Mouse (Mus musculus): ENCODE results near the gene Pex7.

Pex7 gene

DNA sequence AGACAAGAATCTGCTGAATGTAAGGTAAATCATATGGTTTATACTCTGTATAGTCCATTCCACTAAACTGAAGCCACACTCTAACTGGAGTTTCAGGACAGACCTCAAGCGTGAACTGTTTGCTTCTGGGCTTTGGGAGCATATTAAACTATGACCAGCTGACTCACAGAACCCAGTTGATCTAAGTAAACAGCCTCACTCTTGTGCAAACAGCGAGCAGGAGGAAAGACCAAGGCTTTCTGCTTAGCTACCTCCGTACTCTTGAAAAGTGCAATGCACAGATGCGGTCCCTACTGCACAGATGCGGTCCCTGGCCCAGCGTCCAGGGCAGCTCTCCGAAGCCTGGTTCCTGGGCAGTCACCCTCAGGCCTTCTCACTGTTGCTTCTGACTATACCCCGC is 30.2 kb downstream of the Pex7 start:
- DNase-seq (ENCODE audit: low read depth, low spot score), result no peak

DNA sequence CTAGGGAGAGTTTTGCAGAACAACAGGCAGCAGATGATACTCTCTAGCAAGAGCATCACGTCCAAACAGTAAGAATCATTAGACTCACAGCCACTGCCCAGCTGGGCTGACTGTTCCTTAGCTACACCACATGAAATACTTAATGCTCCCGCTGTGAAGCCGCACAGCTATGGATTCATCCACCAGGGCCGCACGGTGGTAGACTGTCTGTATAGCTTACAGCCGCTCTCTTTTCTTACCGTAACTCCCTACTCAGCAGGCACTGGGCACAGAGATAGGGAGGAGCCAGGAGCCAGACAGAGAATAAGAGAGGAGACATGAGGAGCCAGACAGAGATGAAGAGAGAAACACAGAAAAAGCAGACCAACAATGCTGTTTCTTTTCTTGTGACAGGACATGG is 30.8 kb downstream of the Pex7 start:
- no peak for DNase-seq (ENCODE audit: low read depth, low spot score)

GRCm38 (mm10) chr10:19875346-19875745 is 32.1 kb downstream of the Pex7 start:
- DNase-seq (ENCODE audit: low read depth, low spot score), result no peak

- DNase-seq (ENCODE audit: low read depth, low spot score), result no peak
These were observed 51.7 kb downstream of the Pex7 start for GRCm38 (mm10) chr10:19855597-19856306.

DNA sequence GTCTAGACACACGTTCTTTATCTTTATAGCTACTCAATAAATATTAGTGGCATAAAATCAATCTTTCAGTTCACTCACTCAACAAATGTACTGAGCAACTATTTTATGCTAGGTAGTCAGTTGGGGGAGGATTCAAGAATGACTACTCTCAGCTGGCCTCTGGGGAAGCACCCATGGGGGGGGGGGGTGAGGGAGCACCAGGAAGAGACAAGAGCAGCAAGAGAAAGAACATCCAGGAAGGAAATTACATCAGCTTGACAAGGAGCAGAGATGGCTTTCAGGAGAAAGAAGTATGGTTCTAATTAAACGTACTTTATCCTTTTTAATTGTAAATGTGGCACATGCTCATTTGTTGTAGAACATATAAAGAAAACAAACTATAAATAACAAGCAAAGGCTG is 53.9 kb downstream of the Pex7 start:
- no peak for DNase-seq (ENCODE audit: low read depth, low spot score)

DNA sequence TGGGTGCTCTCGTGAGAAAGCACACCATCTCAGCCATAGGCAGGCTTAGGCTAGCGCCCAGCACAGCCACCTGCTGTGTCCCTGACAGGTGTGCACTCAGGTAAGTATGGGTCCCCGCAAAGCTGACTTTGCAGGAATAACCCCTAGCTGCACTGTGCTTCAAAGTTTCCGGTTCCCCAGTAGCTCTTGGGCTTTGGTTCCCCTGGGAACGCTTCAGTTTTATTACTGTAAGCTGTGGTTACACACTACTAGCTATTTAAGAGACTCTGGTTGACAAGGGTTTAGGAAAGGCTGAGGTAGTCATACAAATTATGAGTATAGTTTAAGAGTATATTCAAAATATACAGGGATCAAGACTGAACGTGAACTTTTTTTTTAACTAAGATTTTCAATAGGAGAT is 54.7 kb downstream of the Pex7 start:
- no peak for DNase-seq (ENCODE audit: low read depth, low spot score)

DNA sequence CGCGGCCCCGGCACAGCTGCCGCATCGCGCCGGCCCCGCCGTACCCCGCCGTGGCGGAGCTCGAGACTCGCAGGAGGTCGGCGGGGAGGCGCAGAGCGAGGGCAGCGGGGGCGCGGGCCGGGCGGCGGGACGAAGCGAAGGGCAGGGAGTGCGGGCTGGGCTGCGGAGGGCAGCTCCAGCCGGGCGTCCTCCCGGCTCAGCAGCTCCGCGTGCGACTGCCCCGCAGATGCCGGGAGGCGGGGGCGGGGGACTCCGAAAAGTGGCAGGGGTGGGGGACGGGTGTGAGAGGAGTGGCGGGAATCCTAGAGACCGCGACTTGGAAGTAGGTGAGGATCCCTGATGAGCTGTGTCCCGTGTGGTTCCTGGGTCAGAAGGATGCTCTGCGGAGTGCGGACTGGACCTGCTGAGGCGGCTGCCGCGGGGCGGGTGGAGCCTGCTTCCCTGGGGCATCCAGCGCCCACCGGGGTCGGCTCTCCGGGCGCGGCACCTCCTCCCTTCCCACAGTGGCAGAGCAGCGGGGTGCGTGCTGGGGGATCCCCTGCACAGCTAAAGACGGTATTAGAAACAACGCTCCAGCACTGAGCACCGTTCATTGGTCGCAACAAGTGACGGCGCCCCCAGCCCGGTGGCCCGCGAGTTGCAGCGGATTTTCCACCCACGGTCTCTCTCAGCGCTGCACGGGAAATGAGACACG is 56.3 kb downstream of the Pex7 start, which contains the start of gene Slc35d3:
Gene Slc35d3 (minus strand): TSS at position 462 of the 694 bp plus-strand sequence.
- no peak for DNase-seq (ENCODE audit: low read depth, low spot score)

- no peak for DNase-seq (ENCODE audit: low read depth, low spot score)
These were observed 56.9 kb downstream of the Pex7 start for GRCm38 (mm10) chr10:19850544-19850997.

- DNase-seq (ENCODE audit: low read depth, low spot score), result no peak
These were observed 57.6 kb downstream of the Pex7 start for GRCm38 (mm10) chr10:19849771-19850365.

DNA sequence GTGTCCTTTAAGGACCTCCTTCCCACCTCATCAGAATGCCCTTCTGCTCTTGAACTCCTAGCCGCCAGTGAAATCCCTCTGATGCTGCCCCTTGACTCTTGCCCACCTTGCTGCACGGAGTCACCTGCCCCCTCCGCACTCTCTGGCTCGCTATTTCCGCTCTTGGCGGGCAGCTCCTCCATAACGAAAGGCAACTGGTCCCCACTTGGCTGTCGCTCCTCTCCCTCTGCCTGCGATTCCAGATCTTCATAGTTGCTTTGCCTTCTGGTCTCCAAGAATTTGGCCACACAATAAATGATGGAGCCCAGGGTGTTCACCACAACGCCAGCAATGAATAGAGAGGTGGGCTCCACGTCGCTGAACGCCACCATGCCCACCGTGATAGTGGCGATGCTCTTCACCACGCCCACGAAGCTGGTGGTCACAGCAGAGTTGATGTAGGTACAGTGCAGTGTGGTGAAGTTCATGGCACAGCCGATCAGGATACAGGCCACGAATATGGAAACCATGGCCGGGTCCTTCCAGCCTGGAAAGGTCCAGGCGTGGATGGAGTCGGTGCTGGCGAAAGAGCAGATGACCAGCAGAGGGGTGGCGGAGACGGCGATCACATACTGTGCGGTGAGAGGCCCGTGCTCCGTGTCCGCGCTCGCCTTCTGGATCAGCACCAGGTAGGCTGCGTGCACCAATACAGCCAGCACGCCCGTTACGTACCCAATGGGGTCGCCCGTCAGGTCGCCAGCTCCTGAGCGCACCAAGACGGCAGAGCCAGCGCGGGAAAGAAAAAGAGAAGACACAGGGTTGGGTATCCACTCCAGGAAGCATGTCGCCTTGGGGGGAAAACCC is 58.3 kb downstream of the Pex7 start:
- no peak for DNase-seq (ENCODE audit: low read depth, low spot score)

DNA sequence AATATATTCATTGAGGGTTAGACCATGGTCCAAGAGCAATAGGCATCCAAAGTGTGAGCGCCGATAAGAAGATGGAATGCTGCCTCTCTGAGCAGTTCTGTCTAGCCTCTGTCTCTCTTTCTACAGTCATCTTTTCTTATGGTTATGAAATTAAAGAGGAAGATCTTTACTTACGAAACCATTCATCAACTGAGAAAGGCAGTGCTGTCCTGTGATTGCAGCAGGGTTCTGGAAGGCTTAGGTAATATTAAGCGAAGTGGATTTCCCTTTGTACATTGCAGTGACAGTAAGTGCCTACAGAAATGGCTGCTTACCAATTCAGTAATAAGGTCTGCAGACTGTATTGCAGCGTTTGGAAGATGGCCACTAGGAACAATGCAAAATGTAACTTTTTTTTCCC is 67.7 kb downstream of the Pex7 start:
- DNase-seq (ENCODE audit: low read depth, low spot score), result no peak

GRCm38 (mm10) chr10:19835887-19836710 is 71.4 kb downstream of the Pex7 start:
- no peak for DNase-seq (ENCODE audit: low read depth, low spot score)

DNA sequence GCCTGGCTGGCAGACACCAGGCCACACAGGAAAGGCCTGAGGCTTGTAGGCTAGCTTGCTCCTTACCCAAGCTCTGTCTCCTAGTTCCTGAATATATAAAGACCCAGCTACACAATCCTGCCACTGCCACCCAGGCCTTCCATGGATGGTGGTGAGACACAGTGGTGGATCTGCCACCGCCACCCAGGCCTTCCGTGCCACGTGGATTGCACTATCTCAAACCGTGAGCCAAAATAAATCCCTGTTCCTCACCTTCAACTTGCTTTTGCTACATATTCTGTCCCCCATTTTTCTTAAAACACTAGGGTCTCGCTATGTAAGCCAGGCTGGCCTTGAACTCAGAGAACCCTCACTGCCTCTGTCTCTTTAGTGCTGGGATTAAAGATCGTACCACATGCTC is 73.3 kb downstream of the Pex7 start:
- DNase-seq (ENCODE audit: low read depth, low spot score), result no peak

- no peak for DNase-seq (ENCODE audit: low read depth, low spot score)
These were observed 76.2 kb downstream of the Pex7 start for GRCm38 (mm10) chr10:19831072-19831849.

GRCm38 (mm10) chr10:19820986-19821385 is 86.5 kb downstream of the Pex7 start:
- no peak for DNase-seq (ENCODE audit: low read depth, low spot score)

GRCm38 (mm10) chr10:19818723-19819355 is 88.7 kb downstream of the Pex7 start:
- DNase-seq (ENCODE audit: low read depth, low spot score), result no peak

DNA sequence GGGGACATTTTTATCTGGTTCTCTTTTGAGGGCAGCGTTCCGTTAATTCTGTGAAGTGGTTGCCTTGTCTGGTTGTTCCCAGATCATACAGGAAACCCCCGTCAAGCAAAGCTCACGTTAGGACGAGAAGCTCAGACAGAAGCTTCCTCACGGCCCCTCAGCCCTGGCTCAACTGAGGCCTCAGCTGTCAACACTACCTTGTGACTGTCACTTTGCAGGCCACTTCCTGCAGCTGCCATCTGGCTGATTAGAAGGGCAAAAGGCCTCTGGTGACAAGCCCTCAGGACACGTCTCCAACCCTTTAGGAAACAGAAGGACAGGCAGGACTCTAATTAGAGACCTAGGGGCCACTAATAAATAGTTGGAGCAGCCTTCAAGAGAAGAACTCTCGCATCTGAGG is 92.1 kb downstream of the Pex7 start:
- no peak for DNase-seq (ENCODE audit: low read depth, low spot score)

DNA sequence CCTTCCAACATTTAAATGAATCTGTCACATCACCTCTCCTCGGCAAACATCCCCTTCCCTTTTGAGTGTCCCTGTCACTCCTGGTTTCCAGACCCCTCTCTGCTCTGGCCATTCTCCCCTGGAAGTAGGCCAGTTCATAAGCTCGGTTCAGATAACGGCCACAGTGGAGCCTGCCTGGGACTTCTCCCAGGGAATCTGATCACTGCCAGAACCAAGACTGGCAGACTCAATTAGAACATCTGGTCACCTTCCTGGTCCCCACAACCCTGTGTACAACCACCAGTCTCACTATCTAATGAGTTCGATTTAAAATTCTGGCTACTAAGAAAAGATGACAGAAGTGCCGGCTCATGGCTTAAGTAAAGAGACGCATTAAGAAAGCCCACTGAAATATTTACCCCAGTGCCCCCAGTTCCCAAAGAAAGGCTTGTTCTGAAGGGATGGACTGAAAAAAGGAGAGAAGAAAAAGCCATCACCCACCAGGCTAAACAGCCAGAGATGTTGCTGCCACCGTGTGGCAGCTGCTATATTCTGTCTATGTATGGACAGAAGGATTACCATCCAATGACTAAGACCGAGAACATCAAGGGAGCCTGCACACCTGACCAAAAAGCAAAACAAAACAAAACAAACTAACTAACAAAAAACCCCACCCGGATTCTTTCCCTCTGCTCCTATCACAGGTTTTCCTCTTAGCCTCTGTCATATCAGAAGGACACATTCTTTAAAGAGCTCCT is 95.9 kb downstream of the Pex7 start:
- DNase-seq (ENCODE audit: low read depth, low spot score), result peak; percentile 4

DNA sequence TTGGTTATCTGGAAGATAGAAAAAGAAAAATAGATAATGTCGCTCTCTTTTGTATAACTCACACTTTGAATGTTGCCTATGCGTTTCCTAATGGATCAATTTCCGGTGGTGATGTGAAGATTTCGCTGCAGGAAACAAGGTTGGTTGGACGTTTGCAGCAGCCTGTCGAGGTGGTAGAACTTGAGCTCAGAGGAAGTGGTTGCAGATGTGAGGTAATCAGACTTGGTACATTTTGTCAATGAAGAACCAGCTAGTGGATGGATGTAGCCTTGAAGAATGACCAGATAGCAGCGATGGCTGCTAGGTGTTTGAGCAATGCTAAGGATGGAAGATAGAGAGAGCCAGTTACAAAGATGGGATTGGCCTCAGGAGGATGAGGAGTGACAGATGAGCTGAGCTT is 102.7 kb downstream of the Pex7 start:
- DNase-seq (ENCODE audit: low read depth, low spot score), result no peak

Data from retina, adult 2 months (tissue).